Mouse (Mus musculus): ENCODE measurements at regions not wholly inside any gene's neighbourhood (a gene's known extent, or its start where the extent isn't known, plus 50 kb on each side); places are given as distances from the start of the nearest gene placed in this dataset.

- DNase-seq (ENCODE audit: low spot score), result peak; percentile 52
These were observed 331.6 kb upstream of the Tet2 start for GRCm38 (mm10) chr3:133876439-133877072.

- no peak for DNase-seq (ENCODE audit: low spot score)
These were observed 332.4 kb upstream of the Tet2 start for GRCm38 (mm10) chr3:133877310-133877709.

DNA sequence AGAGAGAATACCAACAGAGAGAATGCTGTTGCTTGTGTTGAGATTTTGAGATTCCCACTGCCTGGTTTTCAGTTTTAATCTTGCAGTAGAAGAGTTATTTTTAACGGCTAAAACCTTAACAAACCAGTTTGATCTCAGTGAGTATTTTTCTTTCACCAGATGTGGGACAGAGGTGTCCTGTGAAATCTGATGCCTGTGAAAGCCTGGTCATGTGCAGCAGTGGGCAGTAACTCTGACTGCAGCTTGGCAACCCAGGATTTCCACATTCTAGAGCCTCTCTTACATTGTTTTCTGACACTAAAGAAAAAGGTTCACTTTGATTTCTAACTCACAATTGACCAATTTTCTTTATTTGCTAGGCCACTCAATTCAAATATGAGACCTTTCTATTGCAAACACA is 335.7 kb upstream of the Tet2 start:
- no peak for DNase-seq (ENCODE audit: low spot score)

DNA sequence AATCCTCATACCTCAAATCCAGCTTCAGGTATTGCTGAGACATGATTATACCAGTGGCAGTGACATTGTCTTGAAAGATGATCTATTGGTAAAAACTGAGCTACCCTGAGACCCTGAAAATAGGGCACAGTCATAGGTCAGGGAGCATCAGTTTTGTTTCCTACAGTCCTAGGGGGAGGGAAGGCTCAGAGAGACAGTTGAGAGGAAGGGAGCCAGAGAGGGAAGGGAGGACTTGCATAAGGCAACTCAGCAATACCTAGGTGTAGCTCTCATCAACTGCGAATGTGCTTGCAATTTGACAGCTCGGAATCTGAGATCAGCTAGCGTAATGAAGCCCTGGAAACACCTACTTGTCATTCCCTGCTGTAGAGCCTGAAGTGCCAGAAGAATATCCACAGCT is 334.4 kb upstream of the Cxxc4 start:
- no peak for DNase-seq (ENCODE audit: low spot score)

- DNase-seq (ENCODE audit: low spot score), result no peak
These were observed 314.1 kb upstream of the Cxxc4 start for GRCm38 (mm10) chr3:133922200-133922599.

- no peak for DNase-seq (ENCODE audit: low spot score)
These were observed 271.0 kb upstream of the Cxxc4 start for GRCm38 (mm10) chr3:133965322-133965721.

DNA sequence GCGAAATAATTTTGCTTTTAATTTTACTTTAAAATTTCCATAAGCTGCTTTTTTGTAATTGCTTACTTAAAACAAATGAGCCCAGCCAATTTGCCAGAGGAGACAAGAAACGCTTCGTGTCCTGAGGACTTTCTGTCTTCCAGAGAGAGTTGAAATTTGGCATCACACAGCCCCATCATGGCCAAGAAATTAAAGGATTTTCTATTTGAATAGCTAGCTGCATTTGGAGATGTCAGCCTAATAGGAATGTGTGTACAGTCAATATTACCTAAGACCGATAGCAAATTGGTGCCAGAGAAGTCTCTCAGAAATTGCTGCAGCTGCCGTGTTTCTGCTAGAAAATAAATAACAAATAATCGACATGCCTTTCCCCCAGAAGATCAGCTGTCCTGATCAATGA is 268.1 kb upstream of the Cxxc4 start:
- no peak for DNase-seq (ENCODE audit: low spot score)

DNA sequence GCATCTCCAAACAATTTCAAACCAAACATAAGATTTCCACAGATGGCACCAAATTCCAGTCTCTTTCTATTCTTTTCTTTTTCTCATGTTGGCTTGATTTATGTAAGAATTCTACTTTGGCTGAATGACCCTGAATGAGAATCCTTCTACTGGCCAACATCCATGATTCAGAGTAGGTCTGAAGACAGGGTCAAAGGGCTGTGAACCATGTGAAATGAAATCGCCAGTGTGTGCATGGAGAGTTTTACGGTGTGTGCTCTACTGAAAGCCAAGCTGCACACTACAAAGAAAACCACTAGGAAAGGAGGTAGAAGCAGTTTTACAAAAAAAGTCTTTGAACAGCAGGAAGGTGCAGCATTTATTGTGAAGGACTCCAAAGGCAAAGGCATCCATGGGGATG is 263.5 kb upstream of the Cxxc4 start:
- no peak for DNase-seq (ENCODE audit: low spot score)

DNA sequence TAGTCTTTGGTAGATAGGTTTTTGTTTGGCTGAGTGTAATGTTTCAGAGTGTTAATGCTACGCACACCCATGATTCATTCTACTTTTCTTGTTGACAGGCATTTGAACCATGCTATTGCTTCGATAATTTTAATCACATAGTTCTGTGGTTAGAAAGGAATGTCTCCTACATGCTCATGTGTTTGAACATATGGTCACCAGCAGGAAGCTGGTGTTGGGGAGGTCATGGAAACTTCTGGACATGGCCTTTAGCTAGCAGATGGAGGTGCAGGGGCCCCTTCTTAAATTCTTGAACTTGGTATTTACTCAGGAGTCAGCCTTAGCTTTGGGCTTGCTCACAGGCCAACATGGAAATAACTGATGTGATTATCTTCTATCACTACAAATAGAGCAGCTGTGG is 248.6 kb upstream of the Cxxc4 start:
- no peak for DNase-seq (ENCODE audit: low spot score)

GRCm38 (mm10) chr3:133993971-133994370 is 242.3 kb upstream of the Cxxc4 start:
- no peak for DNase-seq (ENCODE audit: low spot score)

DNA sequence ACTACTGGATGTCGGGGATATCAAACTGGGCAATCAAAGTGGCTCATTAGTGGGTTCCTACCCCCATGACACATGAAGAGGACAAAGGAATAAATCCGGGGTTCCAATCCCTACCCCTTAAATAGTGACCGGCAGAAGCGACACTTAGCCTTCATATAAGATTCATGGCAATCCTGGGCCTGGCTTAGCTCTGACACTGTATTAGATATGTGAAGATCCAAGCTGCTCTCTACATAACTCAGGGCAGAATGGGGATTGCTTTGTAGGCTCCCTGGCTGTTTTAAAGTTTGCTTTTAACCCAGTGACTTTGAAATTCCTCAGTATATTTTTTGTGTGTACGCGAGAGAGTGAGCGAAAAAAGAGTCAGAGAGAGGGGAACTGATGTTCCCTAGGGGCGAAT is 236.3 kb upstream of the Cxxc4 start:
- no peak for DNase-seq (ENCODE audit: low spot score)

DNA sequence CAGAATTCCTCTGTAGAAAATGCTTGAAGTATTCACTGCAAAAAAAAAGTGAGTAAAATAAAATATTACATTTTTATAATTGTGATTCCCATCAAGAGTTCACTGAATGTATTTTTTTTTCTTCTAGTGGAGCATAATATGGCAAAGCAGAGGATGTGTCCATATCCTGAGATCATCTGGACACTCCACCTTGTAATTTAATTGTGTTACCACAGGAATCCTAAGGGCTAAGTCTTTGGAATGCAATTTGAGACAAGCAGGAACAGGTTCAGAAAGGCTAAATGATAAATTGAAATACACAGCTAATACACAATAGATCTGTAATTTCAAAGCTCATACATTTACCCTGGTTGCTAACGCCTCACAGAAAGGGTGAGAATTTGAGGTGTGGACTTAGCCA is 235.7 kb upstream of the Cxxc4 start:
- DNase-seq (ENCODE audit: low spot score), result no peak

DNA sequence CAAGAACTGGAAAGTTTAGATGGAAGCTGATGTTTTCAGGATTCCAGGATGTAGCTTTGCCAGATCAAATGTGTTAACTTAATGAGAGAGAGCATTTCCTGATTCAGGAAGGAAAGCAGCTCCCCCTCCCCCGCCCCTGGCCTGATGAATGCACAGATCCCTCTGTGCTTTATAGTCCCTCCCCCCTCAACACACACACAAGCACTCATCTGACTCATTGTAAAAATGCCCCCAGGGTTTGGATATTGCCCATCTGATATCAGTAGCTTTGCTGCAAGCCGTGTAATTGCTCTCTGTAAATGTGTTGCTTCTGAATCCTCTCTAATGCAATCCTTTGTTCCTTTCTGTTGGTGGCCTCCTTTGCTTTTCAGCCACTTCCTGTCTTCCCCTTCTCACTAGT is 221.5 kb upstream of the Cxxc4 start:
- no peak for DNase-seq (ENCODE audit: low spot score)

DNA sequence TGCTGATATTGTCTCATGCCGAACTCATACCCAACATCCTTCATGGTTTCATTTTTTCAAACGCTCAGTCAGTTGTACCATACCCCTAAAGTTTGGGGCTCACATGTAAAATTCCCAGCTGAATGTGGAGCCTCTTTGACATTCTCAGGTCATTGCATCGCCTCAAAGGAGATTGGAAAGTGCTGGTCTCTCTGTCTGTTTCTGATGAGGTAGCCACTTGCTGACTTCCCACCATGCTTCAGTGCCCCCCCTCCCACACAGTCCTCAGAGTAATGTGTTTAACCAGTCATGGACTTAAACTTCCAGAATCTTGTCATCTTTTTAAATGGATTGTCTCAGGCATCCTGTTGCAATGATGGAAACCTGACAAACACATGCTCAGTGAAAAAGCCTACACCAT is 220.9 kb upstream of the Cxxc4 start:
- DNase-seq (ENCODE audit: low spot score), result no peak

DNA sequence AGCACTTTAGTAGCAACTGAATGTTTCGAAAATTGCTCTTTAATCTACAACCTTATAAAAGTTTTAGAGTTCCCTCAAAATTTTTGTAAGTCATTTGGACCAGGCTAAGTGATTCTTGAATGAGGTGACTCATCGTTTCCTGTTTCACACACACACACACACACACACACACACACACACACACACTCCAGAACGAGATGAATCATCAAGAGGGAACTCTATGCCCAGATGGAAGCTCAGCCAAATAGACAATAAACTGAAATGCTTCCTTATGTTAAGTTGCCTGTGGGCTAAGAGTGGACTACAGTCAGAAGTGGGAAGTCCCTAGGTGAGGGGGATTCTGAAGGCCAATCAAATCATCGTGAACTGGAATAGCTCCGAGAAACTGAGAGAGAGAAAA is 202.4 kb upstream of the Cxxc4 start:
- DNase-seq (ENCODE audit: low spot score), result peak; percentile 18

- DNase-seq (ENCODE audit: low spot score), result no peak
These were observed 199.9 kb upstream of the Cxxc4 start for GRCm38 (mm10) chr3:134036310-134036934.

- no peak for DNase-seq (ENCODE audit: low spot score)
These were observed 185.6 kb upstream of the Cxxc4 start for GRCm38 (mm10) chr3:134050649-134051048.

DNA sequence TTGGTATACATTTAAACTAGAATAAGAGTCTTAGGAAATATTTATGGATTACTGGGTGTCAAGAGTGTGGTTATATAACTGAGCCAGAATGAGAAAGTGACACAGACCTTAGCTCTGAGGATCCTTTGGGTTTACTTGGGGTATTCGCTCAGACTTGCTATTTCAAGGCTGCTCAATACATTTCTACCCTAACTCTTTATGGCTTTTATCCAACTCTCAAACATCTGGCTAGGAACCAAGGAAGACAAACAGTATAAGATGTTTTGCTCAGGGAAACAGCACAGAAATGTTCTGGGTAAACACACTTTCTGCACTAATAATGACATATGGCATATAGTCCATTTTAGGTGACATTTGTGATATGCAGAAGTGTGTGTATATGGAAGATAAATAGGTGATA is 153.8 kb upstream of the Cxxc4 start:
- no peak for DNase-seq (ENCODE audit: low spot score)

- peak; percentile 18 for DNase-seq (ENCODE audit: low spot score)
These were observed 136.7 kb upstream of the Cxxc4 start for GRCm38 (mm10) chr3:134099471-134100125.

- DNase-seq (ENCODE audit: low spot score), result no peak
These were observed 134.0 kb upstream of the Cxxc4 start for GRCm38 (mm10) chr3:134102151-134102738.

DNA sequence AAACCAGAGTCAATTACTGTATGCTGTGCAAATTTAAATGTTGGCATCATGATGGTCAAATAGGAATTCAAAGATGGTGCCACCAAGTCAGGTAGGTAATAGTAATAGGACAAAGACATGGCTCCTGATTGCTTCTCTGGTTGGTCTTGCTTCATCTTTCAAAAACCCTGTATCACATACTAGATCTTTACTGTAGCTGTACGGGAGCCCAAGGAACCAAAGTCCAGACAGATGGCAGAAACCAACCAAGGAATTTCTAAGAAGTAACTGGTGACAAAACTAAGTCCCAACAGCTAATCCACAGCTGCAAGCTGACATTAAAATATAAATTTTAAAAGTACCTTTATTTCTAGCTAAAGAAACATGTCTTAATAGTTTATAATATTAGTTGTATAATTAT is 131.7 kb upstream of the Cxxc4 start:
- no peak for DNase-seq (ENCODE audit: low spot score)

- DNase-seq (ENCODE audit: low spot score), result no peak
These were observed 131.2 kb upstream of the Cxxc4 start for GRCm38 (mm10) chr3:134105112-134105511.

DNA sequence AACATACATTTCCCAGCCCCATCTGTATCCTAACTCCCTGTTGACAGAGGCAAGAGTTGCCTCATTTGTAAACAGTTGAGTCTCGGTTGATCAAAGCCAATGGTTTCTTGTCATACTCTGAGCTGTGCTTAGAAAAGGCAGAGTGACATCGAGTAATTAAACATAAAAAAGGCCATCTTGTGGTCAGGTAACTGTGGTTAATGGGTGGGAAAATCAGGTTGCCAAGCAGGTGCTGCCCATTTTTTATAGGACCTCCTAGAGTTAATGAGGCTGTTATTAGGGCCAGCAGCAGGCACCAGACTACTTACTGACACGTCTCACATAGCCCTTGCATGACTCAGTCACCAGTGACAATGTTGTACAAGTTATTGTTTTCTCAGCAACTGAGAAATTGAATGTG is 130.7 kb upstream of the Cxxc4 start:
- no peak for DNase-seq (ENCODE audit: low spot score)

Data from urinary bladder, postnatal 25 days (tissue).